Mouse (Mus musculus) layer of hippocampus, adult 9-11 months (tissue): ENCODE measurements around the gene Hrh1.
A peak's percentile ranks its signal among the peaks of the same experiment; 100 is the strongest.
"Not testable (repeated sequence)": the region's sequence is repeated elsewhere in the genome, so short reads cannot be mapped to it uniquely, and the experiment has no call there.

Experiments
- DNase-seq: peaks from one replicate; pipeline ENCODE4 v3.0.0; 2022

The Hrh1 gene

GRCm38 (mm10) chr6:114474059-114474458 lies 76.3 kb downstream of the Hrh1 start:
- DNase-seq = no peak

GRCm38 (mm10) chr6:114474911-114475310 lies 77.2 kb downstream of the Hrh1 start:
- no peak for DNase-seq

GRCm38 (mm10) chr6:114478771-114479170 lies 81.0 kb downstream of the Hrh1 start:
- DNase-seq = no peak

GRCm38 (mm10) chr6:114479644-114480410 lies 82.1 kb downstream of the Hrh1 start:
- no peak for DNase-seq

- no peak for DNase-seq
Observed at GRCm38 (mm10) chr6:114489371-114489770, 91.6 kb downstream of the Hrh1 start.

- not testable (repeated sequence) for DNase-seq
Observed at GRCm38 (mm10) chr6:114492588-114492987, 94.9 kb downstream of the Hrh1 start.

- not testable (repeated sequence) for DNase-seq
Observed at GRCm38 (mm10) chr6:114494987-114495386, 97.3 kb downstream of the Hrh1 start.

- DNase-seq = not testable (repeated sequence)
Observed at GRCm38 (mm10) chr6:114514038-114514437, 116.3 kb downstream of the Hrh1 start.

GRCm38 (mm10) chr6:114528709-114529108 lies 131.0 kb downstream of the Hrh1 start:
- DNase-seq = peak; percentile 2
